Mouse (Mus musculus) stomach, embryonic 16.5 days (tissue): ENCODE results near the gene Ano6. TPM values are rescaled to one million over a fixed set of nuclear protein-coding genes. Genes with fewer than 3 reads are reported as not detected.

Source experiments
- ATAC-seq: fragments of 200-750 bp; cut with Nextera tagmentation; 2 replicates; pipeline ENCODE4 v1.8.0; 2017; ENCODE audit warnings: moderate number of reproducible peaks, moderate TSS enrichment; ENCODE audit not compliant: insufficient read depth, low FRiP score
- H3K27ac ChIP-seq: fragments of 300-500 bp; sonication (generic); 2 replicates; pipeline ENCODE4 v1.5.1; 2014; ENCODE audit warnings: low read length
- H3K27me3 ChIP-seq: fragments of 300-500 bp; sonication (generic); 2 replicates; pipeline ENCODE4 v1.6.1; 2014; ENCODE audit warnings: low read length, control low read depth, mixed read lengths; ENCODE audit not compliant: control insufficient read depth, insufficient read depth
- H3K36me3 ChIP-seq: fragments of 300-500 bp; sonication (generic); 2 replicates; pipeline ENCODE4 v1.6.1; 2014; ENCODE audit warnings: low read length; ENCODE audit not compliant: control insufficient read depth, insufficient read depth
- H3K4me1 ChIP-seq: fragments of 300-500 bp; sonication (generic); 2 replicates; pipeline ENCODE4 v1.6.1; 2014; ENCODE audit warnings: low read length, control low read depth, mixed read lengths; ENCODE audit not compliant: control insufficient read depth, insufficient read depth
- H3K4me2 ChIP-seq: fragments of 300-500 bp; sonication (generic); 2 replicates; pipeline ENCODE4 v1.6.1; 2014; ENCODE audit warnings: low read depth, low read length, mixed read lengths
- H3K4me3 ChIP-seq: fragments of 300-500 bp; sonication (generic); replicated peaks from 2 replicates; pipeline ENCODE4 v1.5.1; 2014; ENCODE audit warnings: mild to moderate bottlenecking, low read length
- H3K9ac ChIP-seq: fragments of 300-500 bp; sonication (generic); 2 replicates; pipeline ENCODE4 v1.6.1; 2014; ENCODE audit warnings: low read length
- H3K9me3 ChIP-seq: fragments of 300-500 bp; sonication (generic); replicated peaks from 2 replicates; pipeline ENCODE4 v1.6.1; 2016; ENCODE audit warnings: low read length, control low read depth; ENCODE audit not compliant: control insufficient read depth
- WGBS: fragments of 180-500 bp; shearing (Covaris S2); extraction: QIAGEN DNeasy Blood & Tissue Kit; methylation state at CpG from one replicate; pipeline ENCODE4 v1.1.7; 2014; 5-methylcytosine and 5-hydroxymethylcytosine counted together
- polyA plus RNA-seq: library from polyadenylated mRNA; unstranded; fragments of >200 nt; fragmentation: Nextera tagmentation; extraction: Ambion mirVana; gene quantifications from 2 replicates; pipeline ENCODE4 v1.2.1, GENCODE M21; 2015

The Ano6 gene
- polyA plus RNA-seq, 1 experiment from 2014 or later = 41.8 TPM

- H3K4me2 ChIP-seq = peak overlapping the region; percentile 76
- H3K9me3 ChIP-seq = no peaks in the 10 kb centered on the region
- peak overlapping the region; percentile 10; the same call in 1 of the 2 replicates for H3K27ac ChIP-seq
- peaks cover 24% of the 10 kb centered on the region for H3K4me1 ChIP-seq
- peak overlapping the region; percentile 88; the same call in 1 of the 2 replicates for H3K9ac ChIP-seq
- peak overlapping the region; percentile 69 for H3K4me3 ChIP-seq
- ATAC-seq = no peak
- H3K36me3 ChIP-seq = no peaks in the 10 kb centered on the region
- H3K27me3 ChIP-seq = no peaks in the 10 kb centered on the region
- 42% methylated on average over 5 of the region's 5 CpGs for WGBS
Measured at GRCm38 (mm10) chr15:95791855-95792254, 1.2 kb downstream of the Ano6 start.

DNA sequence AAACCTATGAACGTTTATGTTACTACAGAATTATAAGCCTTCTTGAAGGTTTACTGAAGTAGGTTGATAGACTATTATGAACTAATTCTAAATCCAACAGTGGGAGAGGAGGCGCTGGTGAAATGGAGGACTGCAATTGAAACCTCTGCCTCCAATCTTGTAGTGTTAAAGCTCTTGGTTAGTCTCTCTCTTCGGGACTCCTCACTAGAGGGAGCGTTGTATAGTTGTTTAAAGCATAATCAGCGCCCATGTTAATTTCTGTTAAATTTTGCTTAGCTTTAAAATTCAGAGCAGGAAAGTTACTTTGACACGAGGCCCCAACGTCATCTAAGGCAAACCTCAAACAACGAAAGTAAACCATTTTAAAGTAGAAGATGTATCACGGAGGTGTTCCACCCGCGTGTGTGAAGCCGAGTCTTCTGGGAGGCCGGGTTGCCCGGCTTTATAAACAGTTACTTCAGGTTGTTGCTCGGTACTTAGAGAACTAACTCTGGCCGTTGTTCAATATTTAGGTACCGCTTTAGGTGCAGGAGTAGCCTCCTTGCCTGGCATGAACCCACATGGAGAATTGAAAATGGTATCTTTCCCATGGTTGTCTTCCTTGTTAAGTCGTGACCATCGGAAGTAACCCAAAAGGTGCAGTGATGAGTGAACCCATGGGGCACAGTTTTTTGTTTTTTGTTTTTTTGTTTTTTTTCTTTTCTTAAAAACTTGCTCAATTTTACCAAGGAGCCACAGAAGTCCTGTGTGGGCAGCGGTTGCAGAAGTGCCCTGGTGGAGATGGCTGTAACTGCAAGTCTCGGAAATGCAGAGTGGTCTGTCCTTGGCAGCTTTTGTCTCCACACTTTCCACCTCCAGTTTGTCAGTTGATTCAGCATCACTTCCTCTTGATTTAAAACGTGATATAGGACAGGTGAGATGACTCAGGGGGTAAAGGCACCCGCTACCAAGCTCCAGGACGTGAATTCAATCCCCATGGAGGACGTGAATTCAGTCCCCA is 1.9 kb downstream of the Ano6 start:
- H3K9ac ChIP-seq = no peak overlapping the region
- no peaks in the 10 kb centered on the region for H3K9me3 ChIP-seq
- H3K4me1 ChIP-seq = peaks cover 24% of the 10 kb centered on the region
- no peak for ATAC-seq
- H3K27ac ChIP-seq = no peak overlapping the region
- H3K27me3 ChIP-seq = no peaks in the 10 kb centered on the region
- WGBS = 74% methylated on average over 25 of the region's 25 CpGs
- H3K4me2 ChIP-seq = peak overlapping the region; percentile 76
- peak overlapping the region; percentile 69 for H3K4me3 ChIP-seq
- H3K36me3 ChIP-seq = no peaks in the 10 kb centered on the region

DNA sequence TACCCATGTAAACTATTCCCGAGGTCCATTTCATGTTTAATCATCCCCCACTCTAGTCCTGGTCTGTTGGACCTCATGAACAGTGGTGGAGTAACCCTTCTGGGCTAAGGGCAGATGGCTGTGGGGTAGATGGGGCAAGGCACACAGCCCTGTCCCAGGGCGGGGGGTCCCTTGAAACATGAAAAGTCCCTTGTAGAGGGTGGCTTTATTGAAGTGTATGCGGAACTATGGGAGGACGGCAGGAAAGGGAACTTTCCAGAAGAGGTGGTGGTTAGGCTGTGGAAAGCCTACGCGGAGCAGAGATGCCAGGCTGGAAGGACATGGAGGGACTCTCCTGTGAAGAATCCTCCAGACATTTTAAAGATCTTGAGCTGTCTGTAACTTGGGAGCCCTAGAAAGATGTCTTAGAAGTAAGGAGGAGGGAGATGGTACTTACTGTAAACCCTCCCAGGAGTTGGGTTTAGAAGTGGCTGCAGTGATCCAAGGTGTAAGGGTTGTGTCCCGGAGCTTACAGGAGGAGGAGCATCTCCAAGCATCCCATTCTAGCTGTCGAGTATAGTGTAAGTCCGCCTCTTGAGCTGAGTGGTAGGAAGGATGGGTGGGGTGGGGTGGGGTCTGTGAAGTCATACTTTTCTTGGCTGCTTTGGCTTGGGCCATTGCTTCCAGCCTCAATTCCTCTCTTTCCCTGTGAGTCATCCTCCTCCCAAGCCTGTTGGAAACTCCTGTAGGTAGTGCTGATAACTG is 3.3 kb downstream of the Ano6 start:
- Histone ChIP-seq H3K27me3 (no peaks in the 10 kb centered on the region), H3K36me3 (no peaks in the 10 kb centered on the region), H3K4me3 (no peak overlapping the region), H3K9ac (no peak overlapping the region), H3K4me1 (peaks cover 24% of the 10 kb centered on the region), H3K27ac (no peak overlapping the region), H3K4me2 (no peak overlapping the region), H3K9me3 (no peaks in the 10 kb centered on the region)
- 86% methylated on average over 9 of the region's 9 CpGs for WGBS
- no peak for ATAC-seq

DNA sequence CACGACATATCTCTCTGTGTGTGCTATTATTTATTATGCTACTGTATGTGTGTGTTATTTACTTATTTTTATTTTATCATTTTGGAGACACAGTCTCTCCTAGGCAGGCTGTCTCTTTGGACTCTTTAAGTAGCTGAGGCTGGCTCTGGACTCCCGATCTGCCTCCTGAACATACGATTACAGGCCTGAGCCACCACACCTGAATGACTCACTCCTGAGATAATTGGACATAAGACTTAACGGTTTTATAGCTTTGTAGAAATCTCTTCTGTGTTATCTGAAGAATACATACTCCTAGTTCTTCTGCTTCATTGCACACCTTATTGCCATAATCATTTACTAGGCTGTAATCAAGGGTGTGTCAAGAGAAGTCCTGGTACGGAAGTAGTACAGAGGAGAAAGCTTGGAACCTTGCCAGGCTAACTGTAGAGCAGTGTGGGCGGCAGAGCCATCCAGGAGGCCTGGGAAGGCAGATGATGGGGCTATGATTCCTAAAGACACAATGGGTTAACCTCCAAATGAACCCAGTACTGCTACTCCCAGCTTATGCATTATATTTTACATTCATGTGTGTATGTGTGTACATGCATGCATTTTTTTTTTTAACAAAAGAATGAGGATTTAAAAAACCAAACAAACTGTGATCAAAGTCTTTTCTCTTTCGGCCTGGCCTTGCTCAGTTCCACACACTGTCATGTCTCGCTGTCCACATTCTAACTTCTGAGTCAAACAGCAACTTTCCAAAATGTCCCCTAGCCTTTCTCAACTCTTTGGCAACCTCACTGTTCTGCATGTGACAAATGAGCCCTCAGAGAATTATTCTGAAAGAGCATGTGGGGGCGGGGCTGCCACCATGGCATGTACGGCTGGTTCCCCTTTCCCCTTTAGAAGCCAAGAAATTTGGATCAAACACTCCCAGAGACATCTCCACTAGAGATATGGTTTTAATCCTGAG is 4.2 kb downstream of the Ano6 start:
- Histone ChIP-seq H3K36me3 (no peaks in the 10 kb centered on the region), H3K4me1 (peaks cover 22% of the 10 kb centered on the region), H3K27me3 (no peaks in the 10 kb centered on the region), H3K4me2 (no peak overlapping the region), H3K9ac (no peak overlapping the region), H3K4me3 (no peak overlapping the region), H3K27ac (no peak overlapping the region), H3K9me3 (no peaks in the 10 kb centered on the region)
- peak; percentile 41; the same call in 1 of the 2 replicates for ATAC-seq
- 53% methylated on average over 10 of the region's 10 CpGs for WGBS

- Histone ChIP-seq H3K4me1 (peaks cover 19% of the 10 kb centered on the region), H3K27me3 (no peaks in the 10 kb centered on the region), H3K9ac (no peak overlapping the region), H3K4me3 (no peak overlapping the region), H3K9me3 (no peaks in the 10 kb centered on the region), H3K4me2 (no peak overlapping the region), H3K36me3 (no peaks in the 10 kb centered on the region), H3K27ac (no peak overlapping the region)
- WGBS = 61% methylated on average over 5 of the region's 5 CpGs
- no peak for ATAC-seq
Measured at GRCm38 (mm10) chr15:95796062-95796461, 5.4 kb downstream of the Ano6 start.

DNA sequence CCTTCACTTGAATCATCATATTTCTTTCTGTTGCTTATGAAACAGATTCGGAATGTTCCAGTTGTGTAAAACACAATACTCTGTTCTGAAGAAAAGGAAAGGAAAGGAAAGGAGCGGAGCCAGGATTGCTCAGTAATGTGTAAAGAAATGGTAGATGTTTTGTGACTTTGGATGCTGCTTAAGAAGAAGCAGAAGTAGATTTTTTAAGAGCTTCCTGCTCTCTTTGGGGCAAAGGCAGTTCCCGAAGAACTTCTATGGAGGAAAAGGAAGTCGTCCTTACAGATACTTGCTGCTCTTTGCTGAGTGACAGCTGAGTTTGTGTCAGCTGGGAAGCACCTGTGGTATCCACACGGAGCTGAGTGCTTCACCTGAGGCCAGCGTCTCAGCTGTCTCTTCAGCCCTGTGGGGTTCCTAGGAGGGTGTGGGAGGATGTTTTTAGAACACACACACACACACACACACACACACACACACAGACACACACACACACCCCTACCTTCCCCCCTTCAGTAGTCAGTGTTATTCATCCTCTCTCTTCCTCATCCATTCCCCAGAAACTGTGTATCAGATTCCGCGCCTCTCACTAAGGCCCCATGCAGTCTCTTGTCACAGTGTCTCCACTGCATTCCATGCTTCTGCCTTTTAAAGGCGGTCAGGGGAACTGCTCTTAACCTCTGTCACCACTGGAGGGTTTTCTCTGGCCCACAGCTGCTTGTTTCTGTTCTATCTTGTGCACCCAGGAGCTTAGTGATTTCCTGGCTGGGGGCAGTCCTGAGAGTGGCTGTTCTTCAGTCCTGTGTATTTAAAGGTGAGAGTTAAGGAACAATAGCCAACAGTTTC is 6.7 kb downstream of the Ano6 start:
- Histone ChIP-seq H3K4me1 (peaks cover 14% of the 10 kb centered on the region), H3K27ac (no peak overlapping the region), H3K9ac (no peak overlapping the region), H3K9me3 (no peaks in the 10 kb centered on the region), H3K4me3 (no peak overlapping the region), H3K36me3 (no peaks in the 10 kb centered on the region), H3K4me2 (no peak overlapping the region), H3K27me3 (no peaks in the 10 kb centered on the region)
- WGBS = 58% methylated on average over 9 of the region's 9 CpGs
- ATAC-seq = no peak

DNA sequence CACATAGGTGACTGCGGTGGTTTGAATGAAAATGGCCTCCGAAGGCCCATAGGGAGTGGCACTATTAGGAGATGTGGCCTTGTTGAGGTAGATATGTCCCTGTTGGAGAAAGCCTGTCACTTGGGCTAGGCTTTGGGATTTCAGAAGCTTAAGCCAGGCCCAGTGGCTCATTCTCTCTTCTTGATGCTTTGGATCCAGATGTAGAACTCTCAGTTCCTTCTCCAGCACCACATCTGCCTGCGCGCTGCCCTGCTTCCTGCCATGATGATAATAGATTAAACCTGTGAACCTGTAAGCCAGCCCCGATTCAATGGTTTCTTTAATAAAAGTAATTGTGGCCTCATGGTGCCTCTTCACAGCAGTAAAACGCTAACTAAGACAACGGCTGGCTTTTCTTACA is 7.6 kb downstream of the Ano6 start:
- H3K9ac ChIP-seq = no peak overlapping the region
- H3K4me1 ChIP-seq = peaks cover 21% of the 10 kb centered on the region
- ATAC-seq = no peak
- H3K27ac ChIP-seq = no peak overlapping the region
- no peak overlapping the region for H3K4me3 ChIP-seq
- H3K4me2 ChIP-seq = no peak overlapping the region
- H3K9me3 ChIP-seq = no peaks in the 10 kb centered on the region
- no peaks in the 10 kb centered on the region for H3K36me3 ChIP-seq
- no peaks in the 10 kb centered on the region for H3K27me3 ChIP-seq
- WGBS = 93% methylated on average over 7 of the region's 7 CpGs

- H3K4me1 ChIP-seq = peaks cover 28% of the 10 kb centered on the region
- H3K27ac ChIP-seq = no peak overlapping the region
- 95% methylated on average over 5 of the region's 5 CpGs for WGBS
- H3K36me3 ChIP-seq = no peaks in the 10 kb centered on the region
- H3K9me3 ChIP-seq = no peaks in the 10 kb centered on the region
- no peak for ATAC-seq
- H3K27me3 ChIP-seq = no peaks in the 10 kb centered on the region
- H3K9ac ChIP-seq = no peak overlapping the region
- no peak overlapping the region for H3K4me3 ChIP-seq
- H3K4me2 ChIP-seq = no peak overlapping the region
Measured at GRCm38 (mm10) chr15:95799632-95800031, 9.0 kb downstream of the Ano6 start.
